Mouse (Mus musculus) kidney, embryonic 14.5 days (tissue): ENCODE data around the gene Sdhd. TPM values are rescaled to one million over a fixed set of nuclear protein-coding genes. Genes with fewer than 3 reads are reported as not detected.

Source experiments
- ATAC-seq: fragments of 200-750 bp; cut with Nextera tagmentation; 2 replicates; pipeline ENCODE4 v1.8.0; 2017; ENCODE audit warnings: moderate number of reproducible peaks, mild to moderate bottlenecking, moderate TSS enrichment, moderate library complexity; ENCODE audit not compliant: low FRiP score, low TSS enrichment
- H3K27ac ChIP-seq: fragments of 300-500 bp; sonication (generic); 2 replicates; pipeline ENCODE4 v1.5.1; 2014; ENCODE audit warnings: low read depth, mild to moderate bottlenecking, low read length, moderate library complexity, mixed read lengths
- H3K27me3 ChIP-seq: fragments of 300-500 bp; sonication (generic); 2 replicates; pipeline ENCODE4 v1.6.1; 2014; ENCODE audit warnings: mild to moderate bottlenecking, low read length; ENCODE audit not compliant: control insufficient read depth, insufficient read depth
- H3K36me3 ChIP-seq: fragments of 300-500 bp; sonication (generic); 2 replicates; pipeline ENCODE4 v1.6.1; 2014; ENCODE audit warnings: low read length, mixed read lengths; ENCODE audit not compliant: control insufficient read depth, insufficient read depth
- H3K4me1 ChIP-seq: fragments of 300-500 bp; sonication (generic); 2 replicates; pipeline ENCODE4 v1.6.1; 2014; ENCODE audit warnings: low read length, mixed read lengths; ENCODE audit not compliant: control insufficient read depth, insufficient read depth
- H3K4me2 ChIP-seq: fragments of 300-500 bp; sonication (generic); replicated peaks from 2 replicates; pipeline ENCODE4 v1.6.1; 2014; ENCODE audit warnings: low read depth, mild to moderate bottlenecking, low read length
- H3K4me3 ChIP-seq: fragments of 300-500 bp; sonication (generic); 2 replicates; pipeline ENCODE4 v1.5.1; 2014; ENCODE audit warnings: mild to moderate bottlenecking, low read length
- H3K9ac ChIP-seq: fragments of 300-500 bp; sonication (generic); 2 replicates; pipeline ENCODE4 v1.6.1; 2014; ENCODE audit warnings: low read depth, mild to moderate bottlenecking, low read length, moderate library complexity
- H3K9me3 ChIP-seq: fragments of 300-500 bp; sonication (generic); 2 replicates; pipeline ENCODE4 v1.6.1; 2016; ENCODE audit warnings: low read length; ENCODE audit not compliant: control insufficient read depth
- WGBS: fragments of 180-500 bp; shearing (Covaris S2); extraction: QIAGEN DNeasy Blood & Tissue Kit; methylation state at CpG from one replicate; pipeline ENCODE4 v1.1.7; 2014; 5-methylcytosine and 5-hydroxymethylcytosine counted together
- polyA plus RNA-seq: library from polyadenylated mRNA; unstranded; fragments of >200 nt; fragmentation: Nextera tagmentation; extraction: Ambion mirVana; gene quantifications from 2 replicates; pipeline ENCODE4 v1.2.1, GENCODE M21; 2014

The Sdhd gene
- polyA plus RNA-seq, 1 experiment from 2014 or later = 365 TPM

DNA sequence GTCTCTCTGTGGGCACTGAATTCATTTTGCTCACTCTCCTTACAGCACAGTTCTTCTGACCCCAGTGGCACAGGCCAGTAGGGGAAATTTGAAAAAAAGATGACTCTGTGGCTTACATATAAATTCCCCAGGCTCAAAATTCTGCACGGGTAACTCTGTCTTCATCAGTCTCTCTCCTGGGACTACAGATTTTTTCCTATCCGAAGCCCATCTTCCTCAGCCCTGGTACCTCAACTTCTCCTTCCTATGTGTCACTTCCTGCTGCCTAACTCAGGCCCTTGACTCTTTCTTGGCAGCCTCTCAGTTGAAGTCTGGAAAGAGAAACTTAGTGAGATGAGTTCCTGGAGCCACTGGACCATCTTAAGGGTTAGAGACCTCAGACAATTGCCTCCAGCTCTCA is 50.1 kb downstream of the Sdhd start:
- H3K27me3 ChIP-seq = no peaks in the 10 kb centered on the region
- H3K4me3 ChIP-seq = no peak overlapping the region
- no peak overlapping the region for H3K4me2 ChIP-seq
- no peak for ATAC-seq
- no peaks in the 10 kb centered on the region for H3K36me3 ChIP-seq
- H3K9ac ChIP-seq = no peak overlapping the region
- no peak overlapping the region for H3K27ac ChIP-seq
- H3K4me1 ChIP-seq = no peaks in the 10 kb centered on the region
- no peaks in the 10 kb centered on the region for H3K9me3 ChIP-seq
- 83% methylated on average over 2 of the region's 2 CpGs for WGBS

DNA sequence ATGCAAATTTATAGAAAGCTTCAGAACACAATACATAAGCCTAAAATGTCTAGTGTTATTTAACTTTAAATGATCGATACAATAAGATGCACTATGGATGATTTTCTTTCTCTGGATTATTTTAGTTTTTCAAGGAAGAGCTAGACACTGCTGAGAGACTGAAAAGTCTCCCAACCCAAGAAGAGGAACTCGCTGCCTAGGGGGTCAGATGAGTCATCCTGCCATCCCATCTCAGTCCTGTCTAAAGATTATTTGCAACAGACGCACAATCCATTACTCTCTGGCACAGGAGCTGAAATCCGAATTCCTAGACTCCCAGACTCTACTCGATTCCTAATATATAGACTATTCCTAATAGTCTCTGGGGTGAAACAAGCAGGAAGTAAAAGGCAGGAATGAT is 51.4 kb downstream of the Sdhd start:
- no peak overlapping the region for H3K4me2 ChIP-seq
- no peak overlapping the region for H3K4me3 ChIP-seq
- no peak for ATAC-seq
- H3K9me3 ChIP-seq = no peaks in the 10 kb centered on the region
- H3K36me3 ChIP-seq = no peaks in the 10 kb centered on the region
- no peaks in the 10 kb centered on the region for H3K27me3 ChIP-seq
- H3K4me1 ChIP-seq = no peaks in the 10 kb centered on the region
- WGBS = 78% methylated on average over 5 of the region's 5 CpGs
- H3K27ac ChIP-seq = no peak overlapping the region
- H3K9ac ChIP-seq = no peak overlapping the region

DNA sequence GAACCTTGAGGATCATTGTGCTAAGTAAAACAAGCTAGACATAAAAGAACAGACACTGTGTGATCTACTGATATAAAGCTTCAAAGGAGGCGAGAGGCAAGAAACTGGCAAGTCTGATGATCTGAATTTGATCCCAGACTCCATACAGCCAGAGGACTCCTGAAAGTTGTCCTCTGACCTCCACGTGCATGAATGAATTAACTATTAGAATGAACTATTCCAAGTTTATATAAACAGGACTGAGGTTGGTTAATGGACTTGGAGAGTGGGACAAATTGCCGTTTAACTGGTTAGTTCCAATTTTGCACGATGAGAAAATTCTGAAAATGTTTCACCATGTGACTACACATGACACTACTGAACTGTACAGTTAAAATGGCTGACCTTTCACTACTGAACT is 54.7 kb downstream of the Sdhd start:
- H3K9ac ChIP-seq = no peak overlapping the region
- H3K27ac ChIP-seq = no peak overlapping the region
- no peak overlapping the region for H3K4me2 ChIP-seq
- H3K36me3 ChIP-seq = no peaks in the 10 kb centered on the region
- no peaks in the 10 kb centered on the region for H3K9me3 ChIP-seq
- H3K27me3 ChIP-seq = no peaks in the 10 kb centered on the region
- no peak for ATAC-seq
- H3K4me1 ChIP-seq = no peaks in the 10 kb centered on the region
- WGBS = 78% methylated on average over 4 of the region's 4 CpGs
- H3K4me3 ChIP-seq = no peak overlapping the region

DNA sequence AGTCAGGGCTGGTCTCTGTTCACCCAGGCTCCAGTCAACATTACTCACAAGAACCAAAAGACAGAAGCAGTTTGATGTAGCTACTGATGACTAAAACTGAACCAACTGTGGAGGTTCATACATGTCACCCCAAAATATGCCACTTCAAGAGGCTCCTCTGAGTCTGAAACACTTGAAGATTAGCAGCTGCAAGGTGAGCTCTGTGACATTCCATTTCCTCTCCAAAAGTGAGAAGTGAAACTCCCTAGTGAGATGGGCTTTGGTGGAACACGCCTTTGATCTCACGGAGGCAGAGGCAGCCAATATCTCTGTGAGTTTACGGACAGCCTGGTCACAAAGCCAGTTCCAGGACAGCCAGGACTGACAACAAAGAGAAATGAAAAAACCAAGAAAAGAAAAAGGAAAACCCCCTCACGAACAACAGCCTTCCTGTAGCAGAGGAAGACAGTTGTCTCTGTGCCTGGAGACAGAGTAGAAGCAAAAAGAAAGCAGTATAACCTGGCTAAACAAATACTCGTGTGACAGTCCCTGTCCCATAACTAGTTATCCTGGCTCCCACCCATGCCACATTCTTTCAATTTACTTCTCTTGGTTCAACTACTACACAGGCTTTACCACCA is 55.6 kb downstream of the Sdhd start:
- H3K9me3 ChIP-seq = no peaks in the 10 kb centered on the region
- ATAC-seq = no peak
- no peak overlapping the region for H3K9ac ChIP-seq
- H3K4me1 ChIP-seq = no peaks in the 10 kb centered on the region
- 41% methylated on average over 5 of the region's 5 CpGs for WGBS
- H3K4me2 ChIP-seq = no peak overlapping the region
- no peak overlapping the region for H3K27ac ChIP-seq
- no peaks in the 10 kb centered on the region for H3K36me3 ChIP-seq
- no peak overlapping the region for H3K4me3 ChIP-seq
- H3K27me3 ChIP-seq = no peaks in the 10 kb centered on the region

Other genes starting within 250 kb of the Sdhd start
- 32.1 and 36.7 TPM in 2 replicates for gene Plet1, start 109.3 kb downstream of the Sdhd start, polyA plus RNA-seq
- 85.3 and 89.4 TPM in 2 replicates for gene Pts, start 75.1 kb downstream of the Sdhd start, polyA plus RNA-seq
- 0.88 and 1.2 TPM in 2 replicates for gene Il18, start 49.0 kb downstream of the Sdhd start, polyA plus RNA-seq
- 0.16 TPM in 1 of 2 replicates, not detected in the other for gene Bco2, start 48.6 kb downstream of the Sdhd start, polyA plus RNA-seq
- not detected in 2 replicates for gene Tex12, start 42.5 kb downstream of the Sdhd start, polyA plus RNA-seq
- gene Timm8b, start 98 bp upstream of the Sdhd start, polyA plus RNA-seq = 301 and 415 TPM in 2 replicates
- 6.1 and 8.1 TPM in 2 replicates for gene Pih1d2, start 13.5 kb upstream of the Sdhd start, polyA plus RNA-seq
- gene Nkapd1, start 13.7 kb upstream of the Sdhd start, polyA plus RNA-seq = 28.4 and 28.5 TPM in 2 replicates
- gene Dlat, start 56.0 kb upstream of the Sdhd start, polyA plus RNA-seq = 48.1 and 60.9 TPM in 2 replicates
- 5.7 and 10.3 TPM in 2 replicates for gene Dixdc1, start 135.7 kb upstream of the Sdhd start, polyA plus RNA-seq
- gene 2310030G06Rik, start 142.7 kb upstream of the Sdhd start, polyA plus RNA-seq = 8.7 and 9.3 TPM in 2 replicates
- gene Cryab, start 147.5 kb upstream of the Sdhd start, polyA plus RNA-seq = 15.7 and 20.6 TPM in 2 replicates
- 0.72 and 1.0 TPM in 2 replicates for gene Hspb2, start 148.5 kb upstream of the Sdhd start, polyA plus RNA-seq
- 11.1 and 11.5 TPM in 2 replicates for gene Fdxacb1, start 164.4 kb upstream of the Sdhd start, polyA plus RNA-seq
- 23.6 and 44.2 TPM in 2 replicates for gene Alg9, start 171.2 kb upstream of the Sdhd start, polyA plus RNA-seq
- gene 1110032A03Rik, start 171.7 kb upstream of the Sdhd start, polyA plus RNA-seq = 35.7 and 37.8 TPM in 2 replicates
- gene Ppp2r1b, start 241.5 kb upstream of the Sdhd start, polyA plus RNA-seq = 43.1 and 89.4 TPM in 2 replicates